Mouse (Mus musculus): ENCODE results near the gene Sdcbp2.

- TF ChIP-seq FLI1 (IDR thresholded peaks at IDR 0.05; ENCODE audit: low read length): no peak
- no peak for TF ChIP-seq GATA1 (IDR thresholded peaks at IDR 0.05; ENCODE audit: borderline replicate concordance, low read length)
Measured at GRCm38 (mm10) chr2:151598068-151598467, 25.6 kb downstream of the Sdcbp2 start.
